Mouse (Mus musculus) liver, embryonic 16.5 days (tissue): ENCODE results near the gene Tcirg1. TPM values are rescaled to one million over a fixed set of nuclear protein-coding genes. Genes with fewer than 3 reads are reported as not detected.

ENCODE experiments used
- ATAC-seq: fragments of 200-750 bp; cut with Nextera tagmentation; 2 replicates; pipeline ENCODE4 v1.8.0; 2017; ENCODE audit warnings: low read depth, mild to moderate bottlenecking, moderate number of reproducible peaks, moderate library complexity
- H3K27ac ChIP-seq: fragments of 300-500 bp; sonication (generic); 2 replicates; pipeline ENCODE4 v1.5.1; 2014; ENCODE audit warnings: mild to moderate bottlenecking, low read length
- H3K27me3 ChIP-seq: fragments of 300-500 bp; sonication (generic); 2 replicates; pipeline ENCODE4 v1.6.1; 2014; ENCODE audit warnings: low read depth, low read length, mixed read lengths; ENCODE audit not compliant: control insufficient read depth, insufficient read depth
- H3K36me3 ChIP-seq: fragments of 300-500 bp; sonication (generic); 2 replicates; pipeline ENCODE4 v1.6.1; 2014; ENCODE audit warnings: mild to moderate bottlenecking; ENCODE audit not compliant: control insufficient read depth, insufficient read depth
- H3K4me1 ChIP-seq: fragments of 300-500 bp; sonication (generic); 2 replicates; pipeline ENCODE4 v1.6.1; 2014; ENCODE audit warnings: low read depth, low read length, mixed read lengths; ENCODE audit not compliant: control insufficient read depth
- H3K4me2 ChIP-seq: fragments of 300-500 bp; sonication (generic); 2 replicates; pipeline ENCODE4 v1.6.1; 2014; ENCODE audit warnings: low read depth, low read length, mixed read lengths
- H3K4me3 ChIP-seq: fragments of 300-500 bp; sonication (generic); 2 replicates; pipeline ENCODE4 v1.5.1; 2014; ENCODE audit warnings: low read depth, mild to moderate bottlenecking, low read length
- H3K9ac ChIP-seq: fragments of 300-500 bp; sonication (generic); 2 replicates; pipeline ENCODE4 v1.6.1; 2014; ENCODE audit warnings: low read depth, low read length
- H3K9me3 ChIP-seq: fragments of 300-500 bp; sonication (generic); replicated peaks from 2 replicates; pipeline ENCODE4 v1.6.1; 2016; ENCODE audit warnings: low read length; ENCODE audit not compliant: control insufficient read depth
- WGBS: fragments of 180-500 bp; shearing (Covaris S2); extraction: QIAGEN DNeasy Blood & Tissue Kit; methylation state at CpG from one replicate; pipeline ENCODE4 v1.1.7; 2014; ENCODE audit not compliant: insufficient replicate concordance; 5-methylcytosine and 5-hydroxymethylcytosine counted together
- polyA plus RNA-seq: library from polyadenylated mRNA; unstranded; fragments of >200 nt; fragmentation: Nextera tagmentation; extraction: Ambion mirVana; gene quantifications from 2 replicates; pipeline ENCODE4 v1.2.1, GENCODE M21; 2015

The Tcirg1 gene
- polyA plus RNA-seq, 1 experiment from 2014 or later = 33.8 TPM

- no peak overlapping the region for H3K27ac ChIP-seq
- 74% methylated on average over 7 of the region's 7 CpGs for WGBS
- H3K9ac ChIP-seq = no peak overlapping the region
- H3K9me3 ChIP-seq = no peaks in the 10 kb centered on the region
- no peaks in the 10 kb centered on the region for H3K36me3 ChIP-seq
- no peak overlapping the region for H3K4me3 ChIP-seq
- no peaks in the 10 kb centered on the region for H3K4me1 ChIP-seq
- no peak for ATAC-seq
- H3K27me3 ChIP-seq = no peaks in the 10 kb centered on the region
- H3K4me2 ChIP-seq = no peak overlapping the region
Observed at GRCm38 (mm10) chr19:3875045-3875444, 31.9 kb downstream of the Tcirg1 start.

- Histone ChIP-seq H3K4me2 (no peak overlapping the region), H3K9ac (no peak overlapping the region), H3K4me1 (no peaks in the 10 kb centered on the region; the same call in 1 of the 2 replicates), H3K27me3 (no peaks in the 10 kb centered on the region), H3K27ac (no peak overlapping the region), H3K36me3 (no peaks in the 10 kb centered on the region), H3K9me3 (no peaks in the 10 kb centered on the region), H3K4me3 (no peak overlapping the region)
- 63% methylated on average over 4 of the region's 4 CpGs for WGBS
- no peak for ATAC-seq
Observed at GRCm38 (mm10) chr19:3872373-3872772, 34.6 kb downstream of the Tcirg1 start.

- no peaks in the 10 kb centered on the region; the same call in 1 of the 2 replicates for H3K36me3 ChIP-seq
- no peak overlapping the region for H3K4me3 ChIP-seq
- no peak for ATAC-seq
- no peak overlapping the region for H3K27ac ChIP-seq
- no peak overlapping the region for H3K4me2 ChIP-seq
- no peak overlapping the region for H3K9ac ChIP-seq
- H3K9me3 ChIP-seq = no peaks in the 10 kb centered on the region
- H3K27me3 ChIP-seq = no peaks in the 10 kb centered on the region
- H3K4me1 ChIP-seq = no peaks in the 10 kb centered on the region; the same call in 1 of the 2 replicates
Observed at GRCm38 (mm10) chr19:3871468-3871867, 35.5 kb downstream of the Tcirg1 start.

- no peak overlapping the region for H3K4me2 ChIP-seq
- no peak overlapping the region for H3K4me3 ChIP-seq
- peaks cover 6% of the 10 kb centered on the region for H3K36me3 ChIP-seq
- H3K27ac ChIP-seq = no peak overlapping the region
- H3K9ac ChIP-seq = no peak overlapping the region
- WGBS = 70% methylated on average over 1 of the region's 1 CpGs
- H3K4me1 ChIP-seq = no peaks in the 10 kb centered on the region; the same call in 1 of the 2 replicates
- ATAC-seq = no peak
- H3K27me3 ChIP-seq = no peaks in the 10 kb centered on the region
- H3K9me3 ChIP-seq = no peaks in the 10 kb centered on the region
Observed at GRCm38 (mm10) chr19:3868290-3868689, 38.6 kb downstream of the Tcirg1 start.

GRCm38 (mm10) chr19:3864960-3865359 is 42.0 kb downstream of the Tcirg1 start:
- Histone ChIP-seq H3K4me1 (peaks cover 7% of the 10 kb centered on the region), H3K36me3 (peaks cover 6% of the 10 kb centered on the region), H3K27me3 (no peaks in the 10 kb centered on the region), H3K9me3 (no peaks in the 10 kb centered on the region), H3K27ac (no peak overlapping the region), H3K9ac (no peak overlapping the region), H3K4me3 (no peak overlapping the region), H3K4me2 (no peak overlapping the region)
- no peak for ATAC-seq
- 69% methylated on average over 2 of the region's 2 CpGs for WGBS

- no peak overlapping the region for H3K9ac ChIP-seq
- no peak for ATAC-seq
- H3K4me3 ChIP-seq = no peak overlapping the region
- no peak overlapping the region for H3K4me2 ChIP-seq
- H3K27me3 ChIP-seq = no peaks in the 10 kb centered on the region
- peaks cover 6% of the 10 kb centered on the region for H3K36me3 ChIP-seq
- no peaks in the 10 kb centered on the region for H3K9me3 ChIP-seq
- peaks cover 7% of the 10 kb centered on the region for H3K4me1 ChIP-seq
- no peak overlapping the region for H3K27ac ChIP-seq
- WGBS = 25% methylated on average over 2 of the region's 2 CpGs
Observed at GRCm38 (mm10) chr19:3862713-3863112, 44.2 kb downstream of the Tcirg1 start.

GRCm38 (mm10) chr19:3857220-3857619 is 49.7 kb downstream of the Tcirg1 start:
- Histone ChIP-seq H3K9me3 (no peaks in the 10 kb centered on the region), H3K4me2 (no peak overlapping the region), H3K4me3 (no peak overlapping the region), H3K4me1 (peaks cover 7% of the 10 kb centered on the region), H3K27me3 (no peaks in the 10 kb centered on the region), H3K27ac (no peak overlapping the region), H3K9ac (no peak overlapping the region), H3K36me3 (no peaks in the 10 kb centered on the region)
- whole genome bisulfite sequencing = 83% methylated on average over 3 of the region's 3 CpGs
- no peak for ATAC-seq

- Histone ChIP-seq H3K4me2 (no peak overlapping the region), H3K36me3 (no peaks in the 10 kb centered on the region), H3K27me3 (no peaks in the 10 kb centered on the region), H3K27ac (no peak overlapping the region), H3K9ac (no peak overlapping the region), H3K4me1 (peaks cover 15% of the 10 kb centered on the region), H3K4me3 (no peak overlapping the region), H3K9me3 (no peaks in the 10 kb centered on the region)
- 48% methylated on average over 4 of the region's 4 CpGs for WGBS
- ATAC-seq = no peak
Observed at GRCm38 (mm10) chr19:3855601-3856000, 51.3 kb downstream of the Tcirg1 start.

GRCm38 (mm10) chr19:3855091-3855490 is 51.8 kb downstream of the Tcirg1 start:
- Histone ChIP-seq H3K9ac (no peak overlapping the region), H3K4me1 (peaks cover 16% of the 10 kb centered on the region), H3K36me3 (no peaks in the 10 kb centered on the region), H3K4me2 (0 out of 2 replicates have a peak overlapping the region, but pooled peaks have one; percentile 0), H3K4me3 (no peak overlapping the region), H3K9me3 (no peaks in the 10 kb centered on the region), H3K27me3 (no peaks in the 10 kb centered on the region), H3K27ac (no peak overlapping the region)
- ATAC-seq = no peak
- 57% methylated on average over 6 of the region's 6 CpGs for WGBS
